Mouse (Mus musculus) right cerebral cortex, postnatal 4 days (tissue): ENCODE results near the gene Hap1.
A peak's percentile ranks its signal among the peaks of the same experiment; 100 is the strongest.
"Not testable (repeated sequence)": the region's sequence is repeated elsewhere in the genome, so short reads cannot be mapped to it uniquely, and the experiment has no call there.

ENCODE experiments used
- DNase-seq: peaks from one replicate; pipeline ENCODE4 v3.0.0-alpha.2; 2022

Gene Hap1

DNA sequence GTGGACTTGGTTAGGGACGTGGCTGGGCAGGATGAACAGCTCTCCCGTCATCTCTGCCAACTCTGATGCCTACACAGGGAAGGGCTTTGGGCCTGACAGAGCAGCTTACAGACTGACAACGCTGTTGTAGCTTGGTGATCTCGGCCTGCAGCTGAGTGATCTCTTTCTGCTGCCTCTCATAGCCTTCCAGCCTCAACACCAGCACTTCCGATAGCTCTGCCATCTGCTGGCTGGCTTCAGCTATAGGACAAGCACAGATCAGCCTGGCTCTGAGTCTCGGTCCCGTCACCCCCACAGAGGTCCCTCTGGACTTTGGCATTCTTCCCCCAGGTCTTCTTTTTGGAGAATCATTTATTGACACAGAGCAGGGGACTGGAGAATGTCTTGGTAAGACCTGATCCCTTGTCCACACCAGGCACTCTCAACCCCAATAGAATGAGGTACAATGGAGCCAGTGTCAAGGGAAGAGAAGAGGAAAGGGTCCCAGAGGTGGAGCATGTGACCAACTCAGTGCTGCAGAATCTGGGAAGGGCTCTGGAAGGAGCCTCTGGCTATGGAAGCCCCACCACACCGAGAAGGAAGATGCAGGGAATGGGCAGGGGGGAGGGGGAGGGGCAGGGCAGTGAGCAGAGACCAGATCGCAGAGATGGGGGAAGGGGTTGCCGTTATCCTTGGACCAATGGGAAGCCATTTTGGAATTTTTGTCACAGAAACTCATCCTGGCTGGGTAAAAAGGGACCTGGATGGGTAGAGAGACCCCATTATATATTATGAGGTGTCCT, 3.7 kb downstream of the Hap1 start:
- DNase-seq: no peak

DNA sequence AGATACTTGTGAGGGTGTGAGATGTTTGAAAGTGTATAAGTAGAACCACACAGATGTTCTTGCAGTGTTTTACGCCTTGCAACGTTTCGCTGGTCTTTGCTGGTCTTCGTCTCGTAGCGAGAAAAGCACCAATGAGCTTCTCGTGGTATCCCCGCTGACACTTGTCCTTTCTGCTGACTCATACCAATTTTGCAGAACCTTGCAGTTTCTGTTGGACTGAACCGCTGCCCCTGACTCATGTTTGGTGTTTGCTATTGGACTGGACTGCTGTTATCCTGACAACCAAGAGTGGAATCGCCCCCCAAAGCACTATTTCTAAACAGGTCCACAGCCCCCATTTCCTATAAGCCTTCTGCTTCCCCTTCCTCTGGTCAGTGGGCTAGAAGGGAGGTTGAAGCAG, 11.7 kb downstream of the Hap1 start:
- DNase-seq: no peak

DNA sequence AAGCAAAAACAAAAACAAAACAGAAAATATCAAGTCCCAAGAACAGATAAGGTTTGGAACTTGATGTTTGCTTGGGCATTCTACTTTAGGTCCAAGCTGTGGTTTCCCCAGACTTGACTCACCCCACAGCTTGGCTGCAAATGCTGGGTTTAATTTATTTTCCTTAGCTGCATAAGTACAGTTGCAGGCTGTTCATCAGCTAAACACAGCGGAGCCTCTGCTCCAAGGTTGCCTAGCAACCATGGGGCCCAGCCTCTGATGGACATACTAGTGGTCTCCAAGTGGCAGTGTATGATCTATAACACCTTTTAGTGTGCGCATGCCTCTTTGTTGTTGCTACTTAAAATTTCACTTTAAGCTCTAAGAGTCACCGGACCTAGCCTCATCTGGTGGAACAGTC, 20.2 kb downstream of the Hap1 start:
- DNase-seq: no peak

DNA sequence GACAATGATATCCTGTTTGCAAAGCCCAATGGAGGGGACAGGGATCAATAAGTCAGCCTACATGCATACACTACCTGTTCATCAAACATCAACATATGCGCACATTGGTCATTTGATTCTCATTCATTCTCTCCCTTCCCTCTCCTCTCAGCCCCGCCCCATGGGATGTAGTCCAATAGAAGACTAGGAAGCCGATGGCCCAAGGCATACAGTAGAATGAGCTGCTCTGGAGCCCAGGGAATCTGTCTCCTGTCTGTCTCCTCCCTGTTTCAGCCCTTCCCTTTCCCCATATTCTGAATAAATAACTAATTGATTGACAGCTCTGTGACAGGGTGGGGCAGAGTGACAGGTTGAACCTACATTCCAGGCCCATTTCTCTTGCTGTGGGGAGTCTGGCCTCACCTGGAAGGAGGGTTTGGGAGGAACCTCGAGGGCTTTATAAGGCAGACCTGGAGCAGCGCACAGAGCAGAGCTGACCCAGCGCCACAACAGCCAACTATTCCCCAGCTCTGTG, 21.9 kb downstream of the Hap1 start, which contains the start of gene Gast:
Gene Gast (plus strand): TSS at position 464 of the 514 bp plus-strand sequence.
- DNase-seq: no peak

DNA sequence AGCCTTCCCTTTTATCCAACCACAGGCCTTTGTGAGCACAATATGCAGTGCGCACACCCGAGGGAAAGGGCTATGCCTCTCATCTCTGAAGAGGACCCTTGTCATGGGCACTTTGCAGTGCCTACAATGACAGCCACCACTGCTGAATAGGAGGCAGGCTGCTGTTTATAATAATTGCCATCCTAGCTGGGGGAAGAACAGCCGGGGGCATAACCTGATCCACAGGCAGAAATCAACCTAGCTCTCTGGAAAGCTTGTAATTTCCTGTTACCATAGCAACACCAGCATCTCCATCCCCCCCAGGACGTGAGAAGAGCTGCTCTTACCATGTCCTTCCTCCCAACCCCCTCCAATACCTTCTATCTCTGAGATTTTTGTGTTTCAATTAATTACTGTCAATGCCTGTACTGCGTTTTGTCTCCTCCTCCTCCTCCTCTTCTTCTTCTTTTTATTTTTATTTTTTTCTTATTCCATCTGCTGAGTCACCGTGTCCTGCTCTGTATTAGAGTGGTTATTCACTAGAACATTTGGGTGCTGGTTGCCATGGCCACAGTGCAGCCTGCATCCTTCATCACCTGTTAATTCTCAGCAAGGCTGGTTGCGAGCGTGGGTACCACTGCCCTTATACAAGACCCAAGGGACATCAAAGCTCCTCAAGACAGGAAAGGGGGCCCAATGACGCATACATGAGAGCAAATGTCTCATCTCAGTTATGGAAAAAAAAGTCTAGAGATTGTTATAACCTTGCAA, 23.0 kb downstream of the Hap1 start:
- no peak for DNase-seq

DNA sequence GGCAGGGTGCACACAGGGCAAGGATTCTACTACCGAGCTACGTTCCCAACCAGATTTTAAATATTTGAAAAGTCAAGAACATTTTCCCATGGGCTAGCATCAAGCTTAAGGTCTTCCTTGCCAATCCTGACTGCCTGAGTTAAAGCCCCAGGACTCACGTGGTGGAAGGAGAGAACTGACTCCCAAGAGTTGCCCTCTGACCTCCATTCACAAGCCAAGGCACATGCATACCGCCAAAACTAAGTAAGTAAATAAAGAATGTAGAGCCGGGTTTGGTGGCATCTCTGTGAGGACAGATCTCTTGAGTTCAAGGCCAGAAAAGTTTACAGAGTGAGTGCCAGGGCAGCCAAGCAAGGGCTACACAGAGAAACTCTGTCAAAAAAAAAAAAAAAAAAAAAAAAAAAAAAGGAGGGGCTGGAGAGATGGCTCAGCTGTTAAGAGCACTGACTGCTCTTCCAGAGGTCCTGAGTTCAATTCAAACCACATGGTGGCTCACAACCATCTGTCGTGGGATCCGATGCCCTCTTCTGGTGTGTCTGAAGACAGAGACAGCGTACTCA, 25.0 kb downstream of the Hap1 start:
- not testable (repeated sequence) for DNase-seq

DNA sequence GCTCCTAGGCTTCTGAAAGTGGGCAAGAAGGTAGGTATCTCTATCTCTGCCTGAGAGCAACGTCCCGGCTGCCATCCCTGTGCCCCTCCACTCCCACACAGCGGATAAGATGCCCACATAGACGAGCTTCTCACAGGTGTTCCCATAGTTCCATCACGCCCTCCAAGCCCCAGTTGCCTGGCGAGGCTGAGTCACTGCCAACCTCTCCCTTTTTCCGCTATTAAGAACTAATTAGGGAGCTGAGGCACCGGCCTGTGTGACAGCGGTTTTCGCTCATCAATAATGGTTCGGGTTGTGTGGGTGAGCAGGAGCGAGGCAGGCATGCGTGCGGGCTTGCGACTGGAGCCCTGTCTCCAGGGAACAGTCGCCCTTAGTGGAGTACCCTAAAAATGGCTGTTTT, 25.7 kb downstream of the Hap1 start:
- DNase-seq: no peak

DNA sequence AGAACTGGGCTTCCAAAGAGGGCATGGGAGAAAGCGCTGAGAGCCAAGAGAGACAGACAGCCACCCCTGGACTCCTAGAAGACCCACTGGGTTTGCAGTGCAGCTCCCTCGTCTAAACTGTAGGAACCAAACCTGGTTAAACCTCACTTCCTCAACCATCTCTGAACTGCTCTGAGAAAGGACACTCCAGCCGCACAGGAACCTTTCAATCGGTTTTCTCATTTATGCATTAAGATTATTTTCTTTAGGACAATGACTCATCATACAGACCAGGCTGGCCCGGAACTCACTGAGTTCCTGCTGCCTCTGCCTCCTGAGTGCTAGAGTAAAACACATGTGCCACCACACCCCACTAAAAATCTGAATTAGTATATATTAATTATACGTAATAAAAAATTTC, 28.2 kb downstream of the Hap1 start:
- no peak for DNase-seq

DNA sequence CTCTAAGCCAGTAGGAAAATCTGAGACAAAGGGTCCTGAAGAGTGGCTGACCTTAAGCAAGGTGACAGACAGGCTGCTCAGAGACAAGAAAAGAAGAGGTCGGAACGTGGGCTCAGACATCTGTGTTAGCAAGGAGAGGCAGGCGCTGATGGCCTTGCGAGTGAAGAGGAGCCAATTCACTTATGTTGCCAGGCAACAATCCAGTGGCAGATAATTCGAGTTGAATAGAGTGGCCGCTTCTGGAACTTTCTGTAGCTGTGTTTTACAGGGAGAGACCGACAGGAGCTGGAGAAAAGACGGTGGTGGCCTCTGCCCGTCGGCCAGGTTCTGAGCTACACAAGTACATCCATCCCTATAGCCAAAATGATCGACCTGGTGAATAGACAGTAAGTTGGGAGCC, 28.6 kb downstream of the Hap1 start:
- no peak for DNase-seq

DNA sequence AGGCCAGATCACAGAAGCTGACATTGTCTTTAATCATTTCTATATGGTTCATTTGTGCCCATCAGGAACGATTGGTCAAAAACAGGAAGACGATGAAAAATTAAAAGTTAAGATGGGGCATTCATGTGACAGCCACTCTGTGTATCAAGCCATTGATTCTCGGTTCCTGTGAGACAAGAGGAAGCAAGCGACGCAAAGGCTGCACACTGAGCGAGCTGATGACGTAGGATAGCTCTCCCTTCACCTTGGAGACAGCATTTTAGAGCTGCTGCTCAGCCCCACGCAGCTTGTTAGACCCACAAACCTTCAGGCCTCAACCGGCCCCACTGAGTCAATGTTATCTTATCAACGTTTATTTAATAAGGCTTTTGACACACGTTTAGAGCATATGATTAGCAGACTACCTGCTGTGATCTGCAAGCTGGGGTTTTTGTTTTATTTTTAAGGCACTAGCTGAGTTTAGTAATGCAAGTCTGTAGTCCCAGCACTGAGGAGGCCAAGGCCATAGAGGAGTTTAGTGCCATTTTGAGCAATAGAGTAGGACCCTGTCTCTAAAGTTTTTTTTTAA, 30.8 kb downstream of the Hap1 start:
- DNase-seq: no peak

DNA sequence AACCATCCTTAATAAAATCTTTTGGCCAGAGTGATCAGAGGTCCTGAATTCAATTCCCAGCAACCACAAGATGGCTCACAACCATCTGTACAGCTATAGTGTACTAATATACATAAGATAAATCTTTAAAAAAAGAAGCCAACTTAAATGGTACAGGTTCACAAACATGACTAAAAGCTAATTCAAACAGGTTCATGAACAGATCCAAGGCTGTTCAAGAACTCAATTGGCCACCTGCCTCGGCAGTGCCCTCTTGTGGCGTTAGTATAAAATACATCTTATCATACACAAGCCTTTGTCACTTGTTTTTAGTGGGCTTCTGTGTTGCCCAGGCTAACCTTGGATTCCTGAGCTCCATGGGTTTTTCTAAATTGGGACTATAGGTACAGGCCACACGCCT, 32.4 kb downstream of the Hap1 start:
- peak; percentile 64 for DNase-seq

DNA sequence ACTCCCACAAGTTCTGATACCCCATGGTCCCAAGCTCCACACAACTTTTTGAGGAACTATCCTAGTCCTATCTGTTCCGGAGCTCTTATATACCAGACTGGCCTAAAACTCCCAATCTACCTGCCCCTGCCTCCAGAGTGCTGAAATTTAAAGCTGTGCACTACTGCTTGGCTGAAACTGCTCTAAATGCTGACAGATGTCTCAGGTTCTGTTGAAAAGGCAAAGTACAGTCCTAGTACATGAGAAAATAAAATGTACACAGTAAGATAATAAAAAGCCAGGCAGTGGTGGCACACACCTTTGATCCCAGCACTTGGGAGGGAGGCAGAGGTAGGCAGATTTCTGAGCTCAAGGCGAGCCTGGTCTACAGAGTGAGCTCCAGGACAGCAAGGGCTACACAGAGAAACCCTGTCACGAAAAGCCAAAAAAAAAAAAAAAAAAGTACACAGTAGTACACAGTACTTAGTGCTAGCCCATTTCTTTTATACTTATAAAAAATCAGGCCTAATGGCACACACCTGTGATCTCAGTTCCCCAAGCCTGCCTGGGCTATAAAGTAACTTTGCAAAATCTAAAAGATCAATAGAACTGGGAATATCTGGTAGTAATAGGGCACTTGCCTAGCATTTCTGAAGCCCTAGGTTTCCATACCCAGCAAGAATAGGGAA, 33.2 kb downstream of the Hap1 start:
- no peak for DNase-seq

DNA sequence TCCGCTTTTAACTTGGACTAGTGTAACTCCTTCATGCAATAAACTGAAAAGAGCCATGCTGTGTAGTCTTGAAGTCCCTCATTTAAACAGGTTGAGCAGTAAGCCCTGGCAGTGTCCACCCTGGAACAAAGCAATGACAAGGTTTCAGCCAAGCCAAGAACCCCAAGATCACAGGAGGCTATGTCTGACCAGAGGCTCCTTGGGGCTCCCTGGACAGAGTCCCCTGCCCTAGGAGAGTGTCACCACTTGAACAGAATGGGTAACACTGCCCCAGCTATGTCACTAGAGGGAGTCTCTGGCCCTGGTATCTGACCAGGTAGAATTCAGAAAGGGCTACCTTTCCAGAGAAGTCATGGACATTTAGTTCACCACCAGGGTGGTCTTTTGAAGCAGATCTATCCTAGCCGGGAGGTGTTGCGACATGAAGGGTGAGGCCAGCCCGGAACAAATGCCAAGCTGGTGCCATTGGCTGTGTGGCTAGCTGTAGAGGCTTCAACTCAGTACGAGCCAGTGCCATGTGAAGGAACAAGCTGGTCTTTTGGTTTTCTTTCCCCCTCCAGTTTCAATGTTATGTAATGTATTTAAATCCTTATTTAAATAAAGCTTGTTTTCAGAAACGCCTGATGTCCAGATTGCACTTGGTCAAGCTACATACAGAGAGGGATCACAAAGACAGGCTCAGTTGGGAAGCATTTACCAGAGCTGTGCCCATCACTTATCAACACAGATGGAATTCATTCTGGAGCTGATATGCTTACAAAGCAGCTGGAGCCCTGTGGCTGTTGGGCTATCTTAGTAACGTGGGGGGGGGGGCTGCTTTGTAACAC, 34.2 kb downstream of the Hap1 start:
- not testable (repeated sequence) for DNase-seq

DNA sequence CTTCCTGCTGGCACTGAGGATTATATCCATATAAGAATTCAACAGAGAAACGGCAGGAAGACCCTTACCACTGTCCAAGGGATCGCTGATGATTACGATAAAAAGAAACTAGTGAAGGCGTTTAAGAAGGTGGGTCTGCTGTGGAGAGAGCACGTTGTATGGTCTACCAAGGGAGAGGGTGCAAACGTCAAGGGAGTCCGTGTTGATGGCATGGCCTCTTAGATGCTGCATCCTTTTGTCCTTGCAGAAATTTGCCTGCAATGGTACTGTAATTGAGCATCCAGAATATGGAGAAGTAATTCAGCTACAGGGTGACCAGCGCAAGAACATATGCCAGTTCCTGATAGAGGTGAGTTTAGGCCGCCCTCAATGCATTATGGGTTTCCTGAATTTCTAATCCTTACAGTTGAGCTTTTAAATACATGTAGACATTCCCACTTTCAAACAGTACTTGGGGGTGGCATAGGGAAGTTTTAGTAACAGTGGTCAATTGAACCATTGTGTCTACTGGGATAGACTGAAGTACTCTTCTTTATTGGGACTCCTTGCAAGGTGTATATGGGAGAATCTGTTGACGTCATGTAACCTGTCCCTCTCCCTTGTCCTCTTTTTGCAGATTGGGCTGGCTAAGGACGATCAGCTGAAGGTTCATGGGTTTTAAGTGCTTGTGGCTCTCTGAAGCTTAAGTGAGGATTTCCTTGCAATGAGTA, 35.1 kb downstream of the Hap1 start:
- DNase-seq: not testable (repeated sequence)

DNA sequence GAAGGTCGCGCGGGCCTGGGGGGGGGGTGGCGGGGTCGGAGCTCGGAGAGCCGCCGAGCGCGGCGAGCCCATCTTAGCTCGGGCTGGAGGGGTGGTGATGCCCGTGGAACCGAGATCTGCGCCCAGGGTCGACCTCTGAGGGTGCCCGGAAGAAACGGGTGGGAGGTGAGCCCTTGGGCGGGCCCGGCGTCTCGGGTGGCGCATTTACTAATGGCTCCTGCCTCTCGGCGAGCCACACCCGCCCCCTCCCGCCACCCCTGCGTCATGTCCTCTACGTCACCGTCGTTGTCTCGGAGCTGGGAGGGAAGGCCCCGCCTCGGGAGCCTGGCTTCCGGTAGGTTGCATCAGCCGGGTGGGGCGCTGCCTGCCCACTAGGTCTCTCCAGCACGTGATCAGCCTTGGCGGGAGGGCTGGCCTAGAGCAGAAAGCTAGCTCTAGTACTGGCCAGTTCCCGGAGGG, 35.7 kb downstream of the Hap1 start:
- DNase-seq: peak; percentile 95

DNA sequence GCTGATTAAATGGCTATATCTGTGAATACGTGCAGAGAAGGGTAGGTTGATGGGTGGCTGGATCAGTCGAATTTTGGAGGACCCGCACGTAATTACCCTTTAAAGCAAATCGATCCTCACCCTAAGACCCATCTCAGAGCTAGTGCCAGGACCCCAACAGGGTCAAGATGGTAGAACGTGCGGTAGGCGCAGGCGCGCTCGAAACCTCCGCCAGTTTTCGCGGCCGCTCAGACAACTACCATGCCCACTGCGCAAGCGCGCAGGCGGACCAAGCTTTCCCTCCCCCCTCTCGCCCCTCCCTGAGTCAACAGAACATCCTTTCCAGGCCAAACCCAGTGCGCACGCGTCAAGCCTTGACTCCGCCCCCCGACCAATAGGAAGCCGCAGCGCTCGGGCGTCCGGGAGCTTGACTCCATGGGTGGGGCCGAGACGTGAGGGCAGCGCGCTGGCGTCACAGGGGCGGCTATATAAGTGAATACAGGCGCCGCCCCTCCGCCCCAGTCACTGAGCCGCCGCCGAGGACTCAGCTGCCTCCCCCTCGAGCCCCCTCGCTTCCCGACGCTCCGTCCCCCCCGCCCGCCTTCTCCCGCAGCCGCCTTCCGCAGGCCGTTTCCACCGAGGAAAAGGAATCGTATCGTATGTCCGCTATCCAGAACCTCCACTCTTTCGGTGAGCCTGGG, 36.3 kb downstream of the Hap1 start, which contains the start of gene Eif1:
Gene Eif1 (plus strand): TSS at position 394 of the 680 bp plus-strand sequence.
- peak; percentile 100 for DNase-seq

DNA sequence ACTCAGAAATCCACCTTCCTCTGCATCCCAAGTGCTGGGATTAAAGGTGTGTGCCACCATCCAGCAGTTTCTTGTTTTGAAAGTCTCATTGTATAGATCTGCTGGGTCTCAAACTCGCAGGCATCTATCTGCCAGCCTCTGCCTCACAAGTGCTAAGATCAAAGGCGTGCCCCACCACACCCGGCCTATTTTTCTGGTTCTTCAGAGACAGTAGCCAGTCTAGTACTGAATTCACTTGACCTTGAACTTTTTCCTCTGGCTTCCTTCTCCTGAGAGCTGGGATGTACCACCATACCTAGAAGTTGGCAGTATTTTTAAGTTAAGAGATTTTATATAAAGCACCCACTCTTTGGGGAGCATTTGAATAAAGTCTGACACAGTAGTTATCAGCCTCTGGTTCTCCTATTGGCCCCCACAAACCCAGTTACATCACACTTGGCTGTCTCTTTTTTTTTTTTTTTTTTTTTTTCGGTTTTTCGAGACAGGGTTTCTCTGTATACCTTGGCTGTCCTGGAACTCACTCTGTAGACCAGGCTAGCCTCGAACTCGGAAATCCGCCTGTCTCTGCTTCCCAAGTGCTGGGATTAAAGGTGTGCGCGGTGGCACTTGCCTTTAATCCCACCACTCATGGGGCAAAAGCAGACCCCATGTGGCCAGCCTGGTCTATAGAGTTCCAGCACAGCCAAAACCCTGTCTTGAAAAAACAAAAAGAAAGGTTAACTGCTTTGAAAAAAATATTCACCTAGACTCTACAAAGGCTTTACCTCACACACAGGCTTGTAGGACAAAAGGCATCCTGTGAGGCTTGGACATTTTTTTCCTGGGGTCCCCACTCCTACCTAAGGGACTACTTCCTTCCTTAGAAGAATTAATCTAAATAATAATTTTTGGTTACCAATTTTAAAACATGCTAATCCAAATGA, 37.1 kb downstream of the Hap1 start:
- DNase-seq: no peak

DNA sequence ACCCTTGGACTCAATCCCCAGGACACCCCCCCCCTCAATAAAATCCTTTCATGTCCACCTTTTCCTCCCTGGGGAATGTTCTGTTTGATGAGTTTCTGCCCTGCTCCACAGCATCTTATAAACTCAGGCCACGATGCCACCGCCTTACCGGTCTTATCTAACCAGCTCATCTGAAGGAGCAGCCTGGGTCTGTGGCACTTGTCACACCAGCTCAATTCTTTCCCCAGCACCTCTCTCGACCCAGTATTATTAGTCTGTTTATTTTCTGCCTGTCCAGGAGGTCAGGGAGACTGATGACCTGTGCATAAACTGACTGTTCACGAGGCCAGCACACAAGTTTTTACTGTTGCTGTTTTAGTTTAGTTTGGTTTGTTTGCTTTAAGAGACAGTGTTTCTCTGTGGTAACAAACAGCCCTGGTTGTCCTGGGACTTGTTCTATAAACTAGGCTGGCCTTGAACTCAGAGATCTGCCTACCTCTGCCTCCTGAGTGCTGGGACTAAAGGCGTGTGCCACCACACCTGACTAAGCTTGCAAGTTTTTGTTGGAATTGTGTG, 38.0 kb downstream of the Hap1 start:
- no peak for DNase-seq

DNA sequence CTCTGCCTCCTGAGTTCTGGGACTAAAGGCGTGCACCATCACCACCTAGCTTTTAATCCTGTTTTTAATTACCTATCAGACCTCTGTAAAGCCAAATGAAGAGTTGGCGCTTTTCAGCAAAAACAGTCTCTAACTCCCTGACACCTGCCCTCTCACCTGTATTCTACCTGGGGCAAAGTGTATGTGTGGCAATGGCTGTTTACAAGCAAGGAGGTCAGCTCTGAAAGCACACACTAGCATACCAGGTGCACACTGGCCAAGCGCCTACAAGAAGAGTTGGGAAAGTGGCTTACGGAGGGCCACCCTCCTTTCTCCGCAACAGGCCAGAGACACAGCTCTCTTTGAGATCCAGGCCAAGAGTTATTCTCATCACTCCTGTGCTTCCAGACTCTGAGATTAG, 40.5 kb downstream of the Hap1 start:
- no peak for DNase-seq
